In genomic region chr4:104011683-104012082, GRCm38 (mm10) we compare ENCODE assay signal across 18 mouse cellular contexts.
"Had no signal": no experiment of that assay in that cellular context is flagged by ENCODE, and none has a peak within 500 bp of the region (broad histone marks: within the 10 kb centered on the region; RNA-seq: fewer than 3 reads in every experiment).

No protein-coding gene starts in this region.

- H3K9ac ChIP-seq: kidney, embryonic 15.5 days; limb, embryonic 12.5 days; liver, embryonic 13.5 days; liver, postnatal 0 days; lung, embryonic 15.5 days; neural tube, embryonic 12.5 days had no signal

- H3K4me2 ChIP-seq: kidney, embryonic 15.5 days; limb, embryonic 12.5 days; liver, embryonic 13.5 days; lung, embryonic 15.5 days; neural tube, embryonic 12.5 days had no signal

- H3K27me3 ChIP-seq: kidney, embryonic 15.5 days; limb, embryonic 12.5 days; liver, embryonic 13.5 days; lung, embryonic 15.5 days; megakaryocyte, embryonic 14.5 days; neural tube, embryonic 12.5 days had no signal

- ATAC-seq: liver, postnatal 0 days had no signal

- H3K36me3 ChIP-seq: kidney, embryonic 15.5 days; limb, embryonic 12.5 days; liver, embryonic 13.5 days; lung, embryonic 15.5 days; neural tube, embryonic 12.5 days had no signal

- H3K27ac ChIP-seq: kidney, embryonic 15.5 days; limb, embryonic 12.5 days; liver, embryonic 13.5 days; lung, embryonic 15.5 days; macrophage; neural tube, embryonic 12.5 days had no signal

- H3K4me3 ChIP-seq: kidney, embryonic 15.5 days; limb, embryonic 12.5 days; liver, embryonic 13.5 days; lung, embryonic 15.5 days; megakaryocyte, embryonic 14.5 days; myocyte; neural tube, embryonic 12.5 days had no signal

- H3K4me1 ChIP-seq: kidney, embryonic 15.5 days; limb, embryonic 12.5 days; liver, embryonic 13.5 days; lung, embryonic 15.5 days; megakaryocyte, embryonic 14.5 days; neural tube, embryonic 12.5 days had no signal

- H3K9me3 ChIP-seq: kidney, embryonic 15.5 days; limb, embryonic 12.5 days; liver, embryonic 13.5 days; lung, embryonic 15.5 days; neural tube, embryonic 12.5 days had no signal

- DNase-seq: kidney, adult 2 months; kidney, postnatal 14 days; layer of hippocampus, adult 9-11 months; layer of hippocampus, postnatal 36 days; liver; liver, embryonic 13.5 days; liver, postnatal 0 days; lung, postnatal 14 days; spleen, adult 18-20 months; thymus, adult 18-20 months; thymus, postnatal 14 days had no signal
